Mouse (Mus musculus) liver, postnatal 0 days (tissue): Measurements from ENCODE around the gene Acad10. TPM values are rescaled to one million over a fixed set of nuclear protein-coding genes. Genes with fewer than 3 reads are reported as not detected.
"Not testable (repeated sequence)": the region's sequence is repeated elsewhere in the genome, so short reads cannot be mapped to it uniquely, and the experiment has no call there.

ENCODE experiments used
- ATAC-seq: fragments of 200-750 bp; cut with Nextera tagmentation; 2 replicates; pipeline ENCODE4 v1.8.0; 2017; ENCODE audit warnings: mild to moderate bottlenecking, moderate library complexity
- DNase-seq: peaks from one replicate; pipeline ENCODE4 v3.0.0-alpha.2; 2016
- H3K27ac ChIP-seq: fragments of 300-500 bp; sonication (generic); 2 replicates; pipeline ENCODE4 v1.5.1; 2014; ENCODE audit warnings: antibody characterized with exemption, moderate library complexity, mild to moderate bottlenecking, low read depth
- H3K27me3 ChIP-seq: fragments of 300-500 bp; sonication (generic); 2 replicates; pipeline ENCODE4 v1.6.1; 2014; ENCODE audit warnings: low read length, control low read depth, mixed read lengths; ENCODE audit not compliant: insufficient read depth
- H3K36me3 ChIP-seq: fragments of 300-500 bp; sonication (generic); replicated peaks from 2 replicates; pipeline ENCODE4 v1.6.1; 2014; ENCODE audit warnings: mild to moderate bottlenecking, control low read depth, low read length, moderate library complexity, mixed read lengths; ENCODE audit not compliant: insufficient read depth
- H3K4me1 ChIP-seq: fragments of 300-500 bp; sonication (generic); 2 replicates; pipeline ENCODE4 v1.6.1; 2014; ENCODE audit warnings: antibody characterized with exemption, mild to moderate bottlenecking, control low read depth; ENCODE audit not compliant: insufficient read depth
- H3K4me2 ChIP-seq: fragments of 300-500 bp; sonication (generic); 2 replicates; pipeline ENCODE4 v1.6.1; 2014; ENCODE audit warnings: low read depth, mild to moderate bottlenecking, low read length, moderate library complexity, mixed read lengths
- H3K4me3 ChIP-seq: fragments of 300-500 bp; sonication (generic); 2 replicates; pipeline ENCODE4 v1.5.1; 2014; ENCODE audit warnings: low read depth, low read length
- H3K9ac ChIP-seq: fragments of 300-500 bp; sonication (generic); replicated peaks from 2 replicates; pipeline ENCODE4 v1.6.1; 2014; ENCODE audit warnings: mild to moderate bottlenecking, moderate library complexity
- H3K9me3 ChIP-seq: fragments of 300-500 bp; sonication (generic); 2 replicates; pipeline ENCODE4 v1.6.1; 2016; ENCODE audit warnings: mild to moderate bottlenecking, control low read depth, low read length, mixed read lengths
- CTCF ChIP-seq: sonication (generic); IDR thresholded peaks from 2 replicates; pipeline ENCODE4 v1.5.1; 2016; ENCODE audit warnings: antibody characterized with exemption, low read depth
- EP300 ChIP-seq: IDR thresholded peaks from 2 replicates; pipeline ENCODE4 v1.6.1; 2016; ENCODE audit warnings: antibody characterized with exemption, low read depth, mild to moderate bottlenecking
- WGBS: fragments of 180-500 bp; shearing (Covaris S2); extraction: QIAGEN DNeasy Blood & Tissue Kit; methylation state at CpG from one replicate; pipeline ENCODE4 v1.1.7; 2014; ENCODE audit not compliant: insufficient replicate concordance; 5-methylcytosine and 5-hydroxymethylcytosine counted together
- polyA plus RNA-seq: library from polyadenylated mRNA; unstranded; fragments of >200 nt; fragmentation: Nextera tagmentation; extraction: Ambion mirVana; gene quantifications from 2 replicates; pipeline ENCODE4 v1.2.1, GENCODE M21; 2015

Acad10 gene
- polyA plus RNA-seq, 1 experiment from 2014 or later: 6.5 TPM

- 47% methylated on average over 5 of the region's 5 CpGs for WGBS
- Histone ChIP-seq H3K9ac (peak overlapping the region; percentile 56), H3K9me3 (no peaks in the 10 kb centered on the region), H3K4me2 (peak overlapping the region; percentile 38; the same call in 1 of the 2 replicates), H3K4me1 (peaks cover 16% of the 10 kb centered on the region), H3K27me3 (no peaks in the 10 kb centered on the region), H3K4me3 (no peak overlapping the region), H3K36me3 (no peaks in the 10 kb centered on the region), H3K27ac (peak overlapping the region; percentile 93)
- TF ChIP-seq CTCF (no peak), EP300 (peak; percentile 71; the same call in 1 of the 2 replicates)
- DNase-seq: peak; percentile 23
- peak; percentile 84 for ATAC-seq
These were observed 39.6 kb upstream of the Acad10 start for GRCm38 (mm10) chr5:121699891-121700290.

- H3K4me2 ChIP-seq: no peak overlapping the region
- peaks cover 12% of the 10 kb centered on the region for H3K4me1 ChIP-seq
- H3K9me3 ChIP-seq: no peaks in the 10 kb centered on the region
- ATAC-seq (no peak), DNase-seq (no peak)
- H3K4me3 ChIP-seq: no peak overlapping the region
- 76% methylated on average over 6 of the region's 6 CpGs for WGBS
- no peaks in the 10 kb centered on the region for H3K27me3 ChIP-seq
- no peak overlapping the region for H3K9ac ChIP-seq
- H3K27ac ChIP-seq: no peak overlapping the region
- TF ChIP-seq EP300: no peak
- TF ChIP-seq CTCF: no peak
- no peaks in the 10 kb centered on the region for H3K36me3 ChIP-seq
These were observed 36.4 kb upstream of the Acad10 start for GRCm38 (mm10) chr5:121696761-121697160.

- DNase-seq (no peak), ATAC-seq (no peak)
- Histone ChIP-seq H3K9ac (no peak overlapping the region), H3K4me2 (no peak overlapping the region), H3K4me3 (no peak overlapping the region), H3K36me3 (no peaks in the 10 kb centered on the region), H3K9me3 (no peaks in the 10 kb centered on the region), H3K27ac (no peak overlapping the region), H3K4me1 (peaks cover 7% of the 10 kb centered on the region), H3K27me3 (no peaks in the 10 kb centered on the region)
- TF ChIP-seq EP300 (no peak), CTCF (no peak)
- WGBS: 79% methylated on average over 4 of the region's 4 CpGs
These were observed 32.6 kb upstream of the Acad10 start for GRCm38 (mm10) chr5:121692897-121693296.

GRCm38 (mm10) chr5:121691436-121691835, 31.1 kb upstream of the Acad10 start:
- H3K4me3 ChIP-seq, H3K36me3 ChIP-seq, H3K9ac ChIP-seq, H3K9me3 ChIP-seq, H3K4me2 ChIP-seq, DNase-seq, H3K27me3 ChIP-seq, ATAC-seq: not testable (repeated sequence)
- Histone ChIP-seq H3K27ac (peak overlapping the region; percentile 96), H3K4me1 (peaks cover 11% of the 10 kb centered on the region)
- whole genome bisulfite sequencing: 80% methylated on average over 7 of the region's 7 CpGs

- Histone ChIP-seq H3K36me3 (peaks cover 10% of the 10 kb centered on the region; the same call in 1 of the 2 replicates), H3K9ac (peak overlapping the region; percentile 57), H3K27ac (peak overlapping the region; percentile 96), H3K9me3 (no peaks in the 10 kb centered on the region), H3K4me1 (peaks cover 15% of the 10 kb centered on the region), H3K4me2 (peak overlapping the region; percentile 50), H3K4me3 (no peak overlapping the region), H3K27me3 (no peaks in the 10 kb centered on the region)
- DNase-seq (peak; percentile 64), ATAC-seq (peak; percentile 85)
- WGBS: 51% methylated on average over 7 of the region's 7 CpGs
- TF ChIP-seq CTCF (no peak), EP300 (peak; percentile 84)
These were observed 30.3 kb upstream of the Acad10 start for GRCm38 (mm10) chr5:121690482-121691211.

- peak; percentile 67; the same call in 1 of the 2 replicates for TF ChIP-seq EP300
- TF ChIP-seq CTCF: peak; percentile 37
- Histone ChIP-seq H3K27ac (peak overlapping the region; percentile 84), H3K36me3 (peaks cover 45% of the 10 kb centered on the region), H3K4me1 (peaks cover 15% of the 10 kb centered on the region), H3K9ac (no peak overlapping the region), H3K27me3 (no peaks in the 10 kb centered on the region), H3K4me2 (no peak overlapping the region), H3K9me3 (no peaks in the 10 kb centered on the region), H3K4me3 (no peak overlapping the region)
- WGBS: 65% methylated on average over 15 of the region's 15 CpGs
- no peak for DNase-seq
- peak; percentile 40 for ATAC-seq
These were observed 26.0 kb upstream of the Acad10 start for GRCm38 (mm10) chr5:121686113-121686898.
